Mouse (Mus musculus): Measurements from ENCODE around the gene Gm42906. TPM values are rescaled to one million over a fixed set of nuclear protein-coding genes. Genes with fewer than 3 reads are reported as not detected.

The Gm42906 gene
- polyA plus RNA-seq, 1 experiment: not detected

DNA sequence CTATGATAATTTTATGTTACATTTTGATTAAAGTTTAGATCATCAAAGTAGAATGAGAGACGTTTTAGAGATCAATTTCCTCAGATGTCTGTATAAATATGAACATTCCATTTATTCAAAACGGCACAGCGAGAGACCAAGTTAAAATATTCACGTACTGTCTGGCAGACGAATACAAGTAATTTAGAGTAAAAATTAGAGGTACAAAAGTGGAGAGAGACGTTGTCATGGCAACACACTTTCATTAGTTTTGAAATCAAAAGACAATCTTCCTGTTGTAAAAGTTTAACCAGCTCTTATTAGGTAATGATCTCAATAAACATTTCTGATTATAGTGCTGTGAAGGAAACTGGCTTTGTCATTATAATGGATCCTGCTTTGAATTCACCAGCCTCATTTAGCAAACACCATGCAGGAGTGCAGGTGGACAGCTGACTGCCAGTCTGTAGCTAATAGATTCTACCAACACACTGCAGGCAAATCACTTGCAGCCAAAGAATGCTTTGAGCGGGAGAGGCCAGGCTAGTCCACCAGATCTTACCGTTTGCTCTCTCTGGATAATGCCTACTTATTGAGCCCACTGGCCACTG, 22.6 kb downstream of the Gm42906 start:
- Histone ChIP-seq H3K79me3 (ENCODE audit: low read depth) (no peaks in the 10 kb centered on the region), H3K36me3 (ENCODE audit: control insufficient read depth, insufficient read depth) (no peaks in the 10 kb centered on the region), H3K27me3 (ENCODE audit: control insufficient read depth, insufficient read depth, insufficient read length) (no peaks in the 10 kb centered on the region), H3K79me2 (ENCODE audit: control insufficient read depth, insufficient read depth) (no peaks in the 10 kb centered on the region), H3K4me3 (ENCODE audit: insufficient read depth, poor library complexity, severe bottlenecking) (no peak overlapping the region), H3ac (ENCODE audit: control insufficient read depth, insufficient read length, low read depth) (no peak overlapping the region)
- TF ChIP-seq MYOG (IDR thresholded peaks at IDR 0.05; ENCODE audit: control insufficient read depth, extremely low read depth, insufficient read length) (no peak), MAX (IDR thresholded peaks at IDR 0.05) (no peak), CTCF (IDR thresholded peaks at IDR 0.05; ENCODE audit: control insufficient read depth, insufficient read depth, insufficient read length) (no peak), USF1 (IDR thresholded peaks at IDR 0.05; ENCODE audit: low read depth) (no peak), MYOD1 (IDR thresholded peaks at IDR 0.05; ENCODE audit: control insufficient read depth, insufficient read length, low read depth) (no peak), FOSL1 (IDR thresholded peaks at IDR 0.05; ENCODE audit: insufficient read depth, low read length, poor library complexity, severe bottlenecking) (no peak), CEBPB (IDR thresholded peaks at IDR 0.05; ENCODE audit: low read depth) (no peak)

DNA sequence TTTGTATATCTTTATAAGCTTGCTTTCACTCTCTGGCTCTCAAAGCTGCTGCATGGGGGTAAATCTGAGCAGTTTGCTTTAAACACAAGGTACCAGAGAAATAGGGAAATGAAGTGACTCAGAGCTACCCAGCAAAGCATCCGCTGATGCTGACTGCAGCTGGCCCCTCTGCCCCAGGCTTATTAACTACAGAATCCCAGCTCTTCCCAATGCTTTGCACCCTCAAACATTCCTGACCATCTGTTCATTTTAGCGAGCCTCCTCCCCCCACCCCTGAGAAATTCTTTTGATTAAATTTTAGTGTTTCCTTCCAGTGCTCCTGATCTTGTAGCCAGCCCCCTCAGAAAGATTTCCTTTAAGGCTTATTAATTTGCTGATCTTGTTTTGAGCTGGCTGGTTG, 24.4 kb downstream of the Gm42906 start:
- no peak for TF ChIP-seq MAX (IDR thresholded peaks at IDR 0.05)
- no peak for TF ChIP-seq MYOD1 (IDR thresholded peaks at IDR 0.05; ENCODE audit: control insufficient read depth, insufficient read length, low read depth)
- TF ChIP-seq CTCF (IDR thresholded peaks at IDR 0.05; ENCODE audit: control insufficient read depth, insufficient read depth, insufficient read length): no peak
- TF ChIP-seq CEBPB (IDR thresholded peaks at IDR 0.05; ENCODE audit: low read depth): no peak
- TF ChIP-seq MYOG (IDR thresholded peaks at IDR 0.05; ENCODE audit: control insufficient read depth, extremely low read depth, insufficient read length): no peak
- no peak for TF ChIP-seq FOSL1 (IDR thresholded peaks at IDR 0.05; ENCODE audit: insufficient read depth, low read length, poor library complexity, severe bottlenecking)
- TF ChIP-seq USF1 (IDR thresholded peaks at IDR 0.05; ENCODE audit: low read depth): no peak
- no peaks in the 10 kb centered on the region for H3K79me2 ChIP-seq (ENCODE audit: control insufficient read depth, insufficient read depth)

DNA sequence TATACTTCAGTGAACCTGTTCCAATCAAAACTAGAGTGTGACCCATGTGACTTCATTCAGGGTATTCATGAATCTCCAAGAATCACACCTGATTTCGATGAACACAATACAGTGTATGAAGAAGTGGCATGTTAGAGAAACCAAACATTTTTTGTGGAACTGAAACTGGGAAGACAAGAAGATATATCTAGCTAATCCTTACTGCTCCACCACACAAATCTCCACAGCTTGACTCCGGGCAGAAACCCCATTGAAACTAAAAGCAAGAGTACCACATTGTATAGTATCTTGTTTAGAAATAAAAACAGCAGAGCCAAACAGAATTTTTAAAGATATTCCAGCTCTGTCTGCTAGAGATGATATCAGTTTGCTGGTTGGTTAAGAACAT, 27.4 kb downstream of the Gm42906 start:
- H3K27me3 ChIP-seq (ENCODE audit: control insufficient read depth, insufficient read depth, insufficient read length): no peaks in the 10 kb centered on the region
- no peak overlapping the region for H3ac ChIP-seq (ENCODE audit: control insufficient read depth, insufficient read length, low read depth)
- H3K4me3 ChIP-seq (ENCODE audit: insufficient read depth, poor library complexity, severe bottlenecking): no peak overlapping the region
- H3K79me3 ChIP-seq (ENCODE audit: low read depth): no peaks in the 10 kb centered on the region
- no peak for TF ChIP-seq CEBPB (IDR thresholded peaks at IDR 0.05; ENCODE audit: low read depth)
- no peak for TF ChIP-seq MAX (IDR thresholded peaks at IDR 0.05)
- no peak for TF ChIP-seq MYOG (IDR thresholded peaks at IDR 0.05; ENCODE audit: control insufficient read depth, extremely low read depth, insufficient read length)
- TF ChIP-seq MYOD1 (IDR thresholded peaks at IDR 0.05; ENCODE audit: control insufficient read depth, insufficient read length, low read depth): no peak
- no peak for TF ChIP-seq USF1 (IDR thresholded peaks at IDR 0.05; ENCODE audit: low read depth)
- no peak for TF ChIP-seq CTCF (IDR thresholded peaks at IDR 0.05; ENCODE audit: control insufficient read depth, insufficient read depth, insufficient read length)
- no peak for TF ChIP-seq FOSL1 (IDR thresholded peaks at IDR 0.05; ENCODE audit: insufficient read depth, low read length, poor library complexity, severe bottlenecking)
- H3K79me2 ChIP-seq (ENCODE audit: control insufficient read depth, insufficient read depth): no peaks in the 10 kb centered on the region
- H3K36me3 ChIP-seq (ENCODE audit: control insufficient read depth, insufficient read depth): no peaks in the 10 kb centered on the region

More for the DNA sequence above, 24.4 kb downstream of the Gm42906 start:
- no peak overlapping the region for H3K4me3 ChIP-seq (ENCODE audit: insufficient read depth, poor library complexity, severe bottlenecking)
- no peak overlapping the region for H3ac ChIP-seq (ENCODE audit: control insufficient read depth, insufficient read length, low read depth)
- H3K36me3 ChIP-seq (ENCODE audit: control insufficient read depth, insufficient read depth): no peaks in the 10 kb centered on the region
- H3K27me3 ChIP-seq (ENCODE audit: control insufficient read depth, insufficient read depth, insufficient read length): no peaks in the 10 kb centered on the region
- no peaks in the 10 kb centered on the region for H3K79me3 ChIP-seq (ENCODE audit: low read depth)

- H3K36me3 ChIP-seq (ENCODE audit: control insufficient read depth, insufficient read depth): no peaks in the 10 kb centered on the region
- H3K79me2 ChIP-seq (ENCODE audit: control insufficient read depth, insufficient read depth): no peaks in the 10 kb centered on the region
- H3K79me3 ChIP-seq (ENCODE audit: low read depth): no peaks in the 10 kb centered on the region
- H3ac ChIP-seq (ENCODE audit: control insufficient read depth, insufficient read length, low read depth): no peak overlapping the region
- no peak overlapping the region for H3K4me3 ChIP-seq (ENCODE audit: insufficient read depth, poor library complexity, severe bottlenecking)
- H3K27me3 ChIP-seq (ENCODE audit: control insufficient read depth, insufficient read depth, insufficient read length): no peaks in the 10 kb centered on the region
- TF ChIP-seq USF1 (IDR thresholded peaks at IDR 0.05; ENCODE audit: low read depth) (no peak), MYOG (IDR thresholded peaks at IDR 0.05; ENCODE audit: control insufficient read depth, extremely low read depth, insufficient read length) (no peak), CTCF (IDR thresholded peaks at IDR 0.05; ENCODE audit: control insufficient read depth, insufficient read depth, insufficient read length) (no peak), FOSL1 (IDR thresholded peaks at IDR 0.05; ENCODE audit: insufficient read depth, low read length, poor library complexity, severe bottlenecking) (no peak), CEBPB (IDR thresholded peaks at IDR 0.05; ENCODE audit: low read depth) (no peak), MYOD1 (IDR thresholded peaks at IDR 0.05; ENCODE audit: control insufficient read depth, insufficient read length, low read depth) (no peak), MAX (IDR thresholded peaks at IDR 0.05) (no peak)
Observed at GRCm38 (mm10) chr5:151399918-151400556, 27.9 kb downstream of the Gm42906 start.

- Histone ChIP-seq H3K79me2 (ENCODE audit: control insufficient read depth, insufficient read depth) (no peaks in the 10 kb centered on the region), H3K4me3 (ENCODE audit: insufficient read depth, poor library complexity, severe bottlenecking) (no peak overlapping the region), H3K27me3 (ENCODE audit: control insufficient read depth, insufficient read depth, insufficient read length) (no peaks in the 10 kb centered on the region), H3K36me3 (ENCODE audit: control insufficient read depth, insufficient read depth) (no peaks in the 10 kb centered on the region), H3ac (ENCODE audit: control insufficient read depth, insufficient read length, low read depth) (no peak overlapping the region), H3K79me3 (ENCODE audit: low read depth) (no peaks in the 10 kb centered on the region)
- TF ChIP-seq FOSL1 (IDR thresholded peaks at IDR 0.05; ENCODE audit: insufficient read depth, low read length, poor library complexity, severe bottlenecking): no peak
- TF ChIP-seq CTCF (IDR thresholded peaks at IDR 0.05; ENCODE audit: control insufficient read depth, insufficient read depth, insufficient read length): no peak
Observed at GRCm38 (mm10) chr5:151396119-151396518, 31.8 kb downstream of the Gm42906 start.

Measured in C2C12 (cell line).